Mouse (Mus musculus): ENCODE data around the gene Ttc9b.

GRCm38 (mm10) chr7:27674195-27674521 is 20.4 kb downstream of the Ttc9b start:
- TF ChIP-seq HCFC1 (IDR thresholded peaks at IDR 0.05; ENCODE audit: borderline replicate concordance, insufficient read depth, low read length) (no peak), ZNF384 (IDR thresholded peaks at IDR 0.05; ENCODE audit: low read depth, low read length) (no peak)

All from ES-E14 (cell line).